Mouse (Mus musculus) MEL-GATA-1-ER (cell line): ENCODE data around the gene Gm47969.

Experiments used
- DNase-seq: peaks from one replicate; pipeline ENCODE4 v3.0.0-alpha.2; 2012; ENCODE audit warnings: low read depth; ENCODE audit errors: extremely low read depth

Gm47969 gene

GRCm38 (mm10) chr1:83075526-83076189 lies 30.9 kb downstream of the Gm47969 start:
- DNase-seq = no peak

GRCm38 (mm10) chr1:83076190-83076917 lies 31.6 kb downstream of the Gm47969 start:
- DNase-seq = peak; percentile 14

GRCm38 (mm10) chr1:83077016-83077415 lies 32.3 kb downstream of the Gm47969 start:
- DNase-seq = no peak

- no peak for DNase-seq
Measured at GRCm38 (mm10) chr1:83084790-83085189, 40.1 kb downstream of the Gm47969 start.

- DNase-seq = no peak
Measured at GRCm38 (mm10) chr1:83091268-83091667, 46.5 kb downstream of the Gm47969 start.
